Mouse (Mus musculus) adrenal gland, adult 18-20 months (tissue): ENCODE data around the gene 1700012B07Rik. TPM values are rescaled to one million over a fixed set of nuclear protein-coding genes. Genes with fewer than 3 reads are reported as not detected.

ENCODE experiments used
- DNase-seq, 2 experiments: peaks; one replicate each; pipeline ENCODE4 v3.0.0; 2021 to 2022; ENCODE audit warnings: low spot score in 2 of 2
- total RNA-seq, 2 experiments: library from RNA; stranded (reverse); gene quantifications; 1 replicate in 1 of 2; 2 replicates in 1 of 2; pipeline ENCODE4 v1.2.3; 2021

Gene 1700012B07Rik
- total RNA-seq, 2 experiments from 2014 or later = not detected

- DNase-seq = no peak
These were observed 73.7 kb downstream of the 1700012B07Rik start for GRCm38 (mm10) chr11:109754105-109754602.

GRCm38 (mm10) chr11:109751636-109752603, 75.9 kb downstream of the 1700012B07Rik start:
- DNase-seq = no peak

GRCm38 (mm10) chr11:109745210-109745609, 82.6 kb downstream of the 1700012B07Rik start:
- DNase-seq = no peak

GRCm38 (mm10) chr11:109737967-109738366, 89.9 kb downstream of the 1700012B07Rik start:
- no peak for DNase-seq

Other genes starting within 250 kb of the 1700012B07Rik start
- 10 to 100 TPM; 18.1 to 28.9 TPM for gene Wipi1, start 216.1 kb downstream of the 1700012B07Rik start, total RNA-seq
- gene Prkar1a, start 178.6 kb downstream of the 1700012B07Rik start, total RNA-seq = 100 to 1,000 TPM; 376 to 457 TPM
- gene Fam20a, start 105.8 kb downstream of the 1700012B07Rik start, total RNA-seq = 1 to 10 TPM; 2.6 to 3.0 TPM
- 10 to 100 TPM in 1 of 2 experiments, 1 to 10 TPM in 1; 7.2 to 11.8 TPM for gene Abca8b, start 167.8 kb upstream of the 1700012B07Rik start, total RNA-seq